Mouse (Mus musculus): ENCODE measurements at regions not wholly inside any gene's neighbourhood (a gene's known extent, or its start where the extent isn't known, plus 50 kb on each side); places are given as distances from the start of the nearest gene placed in this dataset.

DNA sequence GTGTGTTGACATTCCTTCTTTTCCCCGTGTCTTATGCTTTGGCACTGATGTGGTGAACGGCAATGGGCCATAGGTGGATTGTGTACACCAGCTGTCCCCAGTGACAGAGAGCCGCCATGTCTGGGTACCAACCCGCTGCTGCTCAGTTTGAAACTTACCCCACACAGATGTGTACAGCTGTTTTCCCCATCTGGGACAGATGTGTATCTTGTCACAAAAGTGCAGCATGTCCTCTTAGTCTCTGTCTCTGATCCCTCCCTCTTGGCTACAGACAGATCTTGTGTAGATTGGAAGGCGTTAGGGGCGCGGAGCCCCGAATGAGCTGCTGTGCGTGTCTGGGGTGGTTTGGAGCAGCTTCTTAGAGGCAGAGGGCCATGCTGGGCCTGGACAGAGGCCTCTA is 196.1 kb upstream of the Sulf2 start:
- DNase-seq, result no peak

DNA sequence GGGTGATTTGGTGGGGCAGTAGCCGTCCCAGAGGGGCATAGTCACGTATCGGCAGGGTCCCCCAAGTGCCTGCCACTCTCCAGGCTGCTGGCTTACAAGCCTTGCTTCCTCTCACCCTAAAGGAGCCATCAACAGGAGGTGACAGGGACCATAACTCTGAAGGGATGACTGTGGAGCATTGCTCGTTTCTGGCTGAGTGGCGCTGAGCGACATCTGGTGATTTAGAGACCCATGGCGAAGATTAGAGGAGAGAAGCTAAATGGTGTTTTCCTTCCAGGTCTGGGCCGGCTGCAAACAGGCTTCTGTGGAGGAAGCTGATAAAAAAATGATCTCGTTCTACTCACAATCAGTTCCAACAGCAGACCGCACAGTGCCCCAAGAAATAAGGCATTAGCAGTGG is 193.2 kb upstream of the Sulf2 start:
- no peak for DNase-seq

DNA sequence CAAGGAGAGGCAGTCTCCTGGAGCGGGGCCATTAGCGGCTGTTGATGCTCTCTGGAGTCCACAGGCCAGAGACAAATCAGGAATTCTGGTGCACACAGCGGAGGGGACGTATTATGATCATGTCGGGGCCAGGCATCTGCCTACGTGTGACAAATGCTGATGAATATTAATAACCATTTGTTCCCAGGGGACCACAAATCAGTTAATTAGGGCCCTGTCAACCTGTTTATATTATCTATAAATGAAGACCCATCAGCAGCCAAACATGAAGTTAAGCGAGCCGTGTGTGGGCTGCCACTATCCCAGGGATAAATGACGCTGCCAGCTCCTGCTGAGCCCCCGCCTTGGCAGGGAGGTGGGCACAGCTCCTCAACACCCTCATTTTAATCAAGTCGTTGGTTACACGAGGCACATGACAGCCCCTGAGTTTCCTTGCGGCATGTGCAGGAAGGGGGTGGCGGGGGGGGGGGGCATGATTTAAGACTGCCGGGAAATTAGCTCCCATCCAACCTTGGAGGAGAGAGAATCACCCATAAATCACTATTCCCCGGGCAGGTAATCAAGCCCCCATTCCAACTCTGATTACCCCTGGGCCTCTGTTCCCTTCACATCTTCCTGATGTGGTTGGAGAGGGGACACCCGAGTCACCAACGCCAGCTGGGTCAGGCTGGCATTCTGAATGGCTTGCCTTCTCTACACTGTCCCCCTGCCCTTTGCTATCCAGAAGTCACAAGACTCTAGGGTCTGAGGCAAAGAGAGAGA is 191.1 kb upstream of the Sulf2 start:
- DNase-seq, result peak; percentile 78

- DNase-seq, result no peak
Observed at GRCm38 (mm10) chr2:166343551-166344340, 188.3 kb upstream of the Sulf2 start.

DNA sequence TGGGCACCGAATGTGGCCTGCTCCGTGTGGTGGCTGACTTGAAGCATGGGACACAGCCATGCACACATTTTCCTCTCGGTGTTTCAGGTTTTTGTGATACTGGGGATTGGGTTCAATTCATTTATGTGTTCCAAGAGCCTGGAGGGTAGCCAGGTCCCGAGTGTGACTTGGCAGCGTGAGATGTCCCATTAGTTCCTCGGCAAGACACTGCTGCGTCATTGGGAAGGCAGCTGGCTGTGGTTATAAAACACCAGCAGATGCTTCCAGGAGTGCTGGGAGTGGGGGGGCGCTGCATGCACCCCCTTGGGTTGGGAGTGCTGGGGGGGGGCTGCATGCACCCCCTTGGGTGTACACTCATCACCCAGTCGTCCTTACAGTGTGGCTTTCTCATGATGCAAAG is 186.9 kb upstream of the Sulf2 start:
- DNase-seq, result no peak

- no peak for DNase-seq
Observed at GRCm38 (mm10) chr2:166340196-166340595, 184.7 kb upstream of the Sulf2 start.

GRCm38 (mm10) chr2:166339427-166339826 is 184.0 kb upstream of the Sulf2 start:
- no peak for DNase-seq

GRCm38 (mm10) chr2:166338396-166339085 is 183.1 kb upstream of the Sulf2 start:
- no peak for DNase-seq

GRCm38 (mm10) chr2:166337666-166338065 is 182.2 kb upstream of the Sulf2 start:
- DNase-seq, result no peak

DNA sequence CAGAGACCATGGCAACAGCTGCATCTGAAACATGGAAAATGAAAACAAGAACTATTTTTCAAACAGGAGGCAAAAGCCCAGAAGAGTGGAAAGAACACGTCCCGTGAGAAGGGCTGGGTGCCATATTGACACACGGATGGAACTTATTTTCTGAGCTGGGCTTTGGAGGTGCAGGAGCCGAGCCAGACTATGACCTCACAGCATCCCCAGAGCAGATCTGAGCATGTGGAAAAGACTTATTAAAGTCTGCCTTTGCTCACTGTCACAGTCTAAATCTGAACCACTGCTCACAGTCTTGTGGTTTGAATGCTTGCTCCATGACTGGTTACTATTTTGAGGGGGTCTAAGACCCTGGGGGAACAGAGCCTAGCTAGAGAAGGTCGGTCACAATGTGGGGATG is 180.2 kb upstream of the Sulf2 start:
- no peak for DNase-seq

GRCm38 (mm10) chr2:166334559-166334958 is 179.1 kb upstream of the Sulf2 start:
- DNase-seq, result no peak

DNA sequence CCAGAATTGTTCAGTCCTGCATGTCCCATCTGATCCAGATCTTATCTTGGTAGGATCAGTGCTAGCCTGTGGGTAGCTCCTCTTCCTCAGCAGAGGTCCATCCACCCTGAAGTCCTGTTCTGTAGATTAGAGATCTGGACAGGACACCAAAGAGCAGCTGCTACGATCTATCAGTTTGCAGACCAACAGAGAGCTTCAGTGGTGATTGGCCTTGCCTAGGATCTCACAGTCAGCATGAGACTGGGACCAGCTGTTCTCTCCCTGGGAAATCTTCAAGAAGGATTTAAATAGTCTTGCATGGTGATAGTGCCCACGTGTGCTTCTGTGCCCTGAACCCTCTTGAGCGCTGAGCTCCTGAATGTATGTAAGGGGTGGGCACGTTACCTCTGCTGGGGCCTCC is 178.4 kb upstream of the Sulf2 start:
- no peak for DNase-seq

DNA sequence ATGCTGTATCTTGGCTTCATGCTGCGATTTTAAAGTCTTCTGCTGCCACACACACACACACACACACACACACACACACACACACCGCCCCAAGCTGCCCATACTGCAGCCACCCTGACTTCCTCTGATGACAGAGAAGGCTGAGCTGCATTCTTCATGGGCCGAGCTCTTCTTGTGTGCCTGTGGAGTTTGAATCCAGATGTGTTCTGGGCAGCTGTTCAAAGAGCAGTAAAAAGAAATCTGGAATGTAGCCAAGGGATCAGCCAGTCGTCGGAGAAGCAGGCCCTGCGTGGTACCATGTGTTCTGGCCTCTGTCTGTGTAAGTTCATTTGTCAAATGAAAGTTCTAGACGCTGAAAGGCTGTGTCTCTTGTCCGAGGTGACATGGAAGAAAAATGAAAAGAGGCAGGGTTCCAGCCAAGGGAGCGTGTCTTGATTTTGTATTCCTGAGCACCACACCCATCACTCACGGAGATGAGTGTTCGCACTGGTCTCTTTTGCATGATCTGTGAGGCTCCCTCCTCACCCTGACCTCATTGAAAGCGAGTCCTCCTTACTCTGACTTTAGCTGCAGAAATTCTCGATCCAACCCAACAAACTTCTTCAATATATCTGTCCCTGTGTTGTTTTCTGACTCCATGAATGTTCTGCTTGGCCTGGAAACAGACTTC is 177.4 kb upstream of the Sulf2 start:
- DNase-seq, result no peak

- no peak for DNase-seq
Observed at GRCm38 (mm10) chr2:166331192-166331591, 175.7 kb upstream of the Sulf2 start.

DNA sequence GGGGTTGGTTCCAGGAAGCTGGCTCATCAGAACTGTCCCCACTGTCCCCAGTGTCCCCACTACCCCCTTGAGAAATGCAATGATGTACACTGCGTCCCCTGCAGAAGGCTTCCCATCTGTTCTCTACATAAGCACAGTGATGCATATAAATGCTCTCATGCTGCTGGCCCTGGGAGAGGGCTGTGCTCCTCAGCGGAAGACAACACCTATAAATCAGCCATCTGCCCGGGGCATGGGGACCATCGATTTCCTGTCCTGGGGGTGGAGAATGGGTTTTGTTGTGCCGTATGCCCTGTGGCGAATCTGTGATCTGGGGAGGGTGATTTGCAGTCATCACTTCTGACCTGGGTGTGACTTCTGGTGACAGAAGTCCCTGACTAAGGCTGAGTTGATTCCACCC is 174.9 kb upstream of the Sulf2 start:
- DNase-seq, result no peak

DNA sequence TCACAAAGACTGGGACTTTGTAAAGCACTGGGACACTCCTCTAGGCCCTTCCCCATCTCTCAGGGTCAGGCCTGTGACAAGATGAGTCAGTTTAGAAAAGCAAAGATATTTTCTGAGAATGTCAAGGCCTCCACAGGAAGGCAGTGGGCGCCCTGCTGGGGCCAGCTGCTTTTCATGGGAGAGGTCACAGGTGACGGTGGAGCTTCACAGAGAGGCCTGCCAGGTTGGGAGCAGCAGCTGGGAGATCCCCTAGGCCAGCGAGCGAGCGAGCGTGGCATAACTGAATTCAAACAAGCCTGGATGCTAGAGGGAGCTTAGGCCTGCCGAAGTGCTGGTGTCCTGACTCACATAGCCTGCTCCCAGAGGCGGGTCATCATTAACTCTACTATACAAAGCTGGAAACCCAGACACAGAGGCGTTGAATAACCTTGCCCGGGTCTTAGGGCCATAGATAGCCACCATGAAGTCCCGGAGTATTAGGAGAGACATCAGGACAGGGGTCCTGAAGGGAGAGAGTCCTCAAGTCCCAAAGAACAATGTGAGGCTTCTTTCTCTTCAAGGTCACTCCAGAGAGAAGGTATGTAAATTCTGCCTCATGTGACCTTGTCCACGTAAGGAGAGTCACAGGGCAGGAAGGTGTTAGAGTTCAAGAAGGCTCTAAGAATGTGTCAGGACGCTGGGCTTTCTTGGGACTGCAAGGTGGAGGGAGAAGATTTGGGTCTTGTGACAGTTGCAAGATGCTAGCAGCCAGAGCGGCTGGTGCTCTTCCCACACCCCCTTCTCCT is 174.3 kb upstream of the Sulf2 start:
- DNase-seq, result peak; percentile 34

DNA sequence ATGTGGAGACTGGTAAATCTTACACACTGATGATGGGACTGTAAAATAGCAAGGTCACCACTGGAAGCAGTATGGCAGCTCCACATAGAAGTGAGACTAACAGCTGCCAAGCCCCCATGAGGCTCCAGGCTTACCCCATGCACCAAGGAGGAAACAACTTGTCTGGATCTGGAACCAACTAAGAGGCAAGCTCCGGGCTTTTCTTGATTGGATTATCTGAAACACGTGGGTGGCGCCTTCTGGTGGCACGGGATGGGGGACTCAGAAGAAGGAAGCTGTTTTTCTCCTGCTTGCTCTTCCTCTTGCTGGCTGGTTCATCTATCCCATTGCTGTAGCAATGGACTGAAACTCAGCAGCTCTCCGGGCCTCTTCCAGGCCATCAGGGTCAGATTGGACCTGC is 171.5 kb upstream of the Sulf2 start:
- DNase-seq, result no peak

GRCm38 (mm10) chr2:166324954-166325353 is 169.5 kb upstream of the Sulf2 start:
- no peak for DNase-seq

GRCm38 (mm10) chr2:166324439-166324838 is 169.0 kb upstream of the Sulf2 start:
- peak; percentile 94 for DNase-seq

GRCm38 (mm10) chr2:166322668-166323043 is 167.2 kb upstream of the Sulf2 start:
- DNase-seq, result no peak

GRCm38 (mm10) chr2:166321992-166322667 is 166.7 kb upstream of the Sulf2 start:
- no peak for DNase-seq

DNA sequence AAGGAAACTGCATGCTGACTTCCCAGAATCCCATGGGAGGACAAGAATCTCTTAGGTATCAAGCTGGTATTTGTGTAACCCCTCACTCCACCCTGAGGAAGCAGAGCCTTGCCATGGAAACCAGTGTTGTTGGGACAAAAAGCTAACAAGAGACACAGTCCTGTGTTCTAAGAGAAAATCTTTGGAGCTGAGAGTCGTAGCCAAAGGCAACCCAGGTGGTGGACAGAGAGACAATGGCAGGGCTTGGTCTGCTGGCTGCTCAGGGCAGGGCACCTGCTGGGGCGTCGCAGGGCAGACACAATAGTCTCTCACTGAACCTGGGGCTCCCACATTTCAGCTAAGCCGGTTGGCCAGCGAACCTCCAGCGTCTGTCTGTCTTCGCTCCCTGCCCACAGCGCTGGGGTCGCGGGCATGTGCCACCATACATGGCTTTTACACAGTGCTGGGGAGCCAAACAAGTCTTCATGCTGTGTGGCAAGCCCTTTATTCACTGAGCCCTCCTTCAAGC is 161.0 kb upstream of the Sulf2 start:
- peak; percentile 29 for DNase-seq

All from retina, postnatal 1 day (tissue).